Mouse (Mus musculus) bone marrow, adult 2 months (tissue): ENCODE measurements around the gene Jazf1.

Source experiments
- CTCF ChIP-seq: fragments of 200-500 bp; IDR thresholded peaks from 2 replicates; pipeline ENCODE4 v1.5.1; 2011; ENCODE audit warnings: low read length, control low read depth; ENCODE audit not compliant: control insufficient read depth, insufficient read depth
- POLR2A ChIP-seq: fragments of 200-500 bp; IDR thresholded peaks from 2 replicates; pipeline ENCODE4 v1.6.1; 2011; ENCODE audit warnings: low read depth, mild to moderate bottlenecking, control low read depth, low read length, borderline replicate concordance; ENCODE audit not compliant: control insufficient read depth

- TF ChIP-seq CTCF (no peak), POLR2A (no peak)
These were observed 289.9 kb downstream of the Jazf1 start for GRCm38 (mm10) chr6:52778523-52778922.
